Mouse (Mus musculus) common myeloid progenitor, adult 5-6 weeks (primary cell): Measurements from ENCODE around the gene Cacna2d4. TPM values are rescaled to one million over a fixed set of nuclear protein-coding genes. Genes with fewer than 3 reads are reported as not detected.

Experiments used
- ATAC-seq: replicated peaks from 2 replicates; pipeline ENCODE4 v1.8.0; 2016; ENCODE audit warnings: low read depth, mild to moderate bottlenecking, moderate TSS enrichment, inconsistent platforms; ENCODE audit not compliant: poor library complexity, severe bottlenecking
- total RNA-seq: library from RNA; stranded (forward); fragments of 200-1000, 187-1606 nt; gene quantifications from 2 replicates; pipeline ENCODE4 v1.2.3, GENCODE M21; 2017

Gene Cacna2d4
- total RNA-seq, 1 experiment from 2014 or later = 0.18 TPM

DNA sequence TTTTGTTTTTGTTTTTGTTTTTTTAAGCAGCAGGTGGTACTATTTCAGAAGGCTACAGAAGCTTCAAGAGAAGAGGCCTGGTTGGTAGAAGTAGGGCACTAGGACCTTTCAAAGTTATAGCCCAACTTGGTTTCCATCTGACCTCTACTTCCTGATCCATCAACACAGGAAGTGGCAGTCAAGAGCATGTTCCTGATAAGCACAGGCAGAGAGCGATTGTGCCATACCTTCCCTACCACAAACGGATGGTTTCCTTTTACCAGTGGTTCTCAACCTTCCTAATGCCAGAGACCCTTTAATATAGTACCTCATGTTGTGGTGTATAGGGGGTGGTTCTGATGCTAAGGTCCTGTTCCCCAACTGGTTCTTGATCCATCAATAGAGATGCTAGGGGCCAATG lies 141.3 kb downstream of the Cacna2d4 start:
- peak; percentile 90 for ATAC-seq

DNA sequence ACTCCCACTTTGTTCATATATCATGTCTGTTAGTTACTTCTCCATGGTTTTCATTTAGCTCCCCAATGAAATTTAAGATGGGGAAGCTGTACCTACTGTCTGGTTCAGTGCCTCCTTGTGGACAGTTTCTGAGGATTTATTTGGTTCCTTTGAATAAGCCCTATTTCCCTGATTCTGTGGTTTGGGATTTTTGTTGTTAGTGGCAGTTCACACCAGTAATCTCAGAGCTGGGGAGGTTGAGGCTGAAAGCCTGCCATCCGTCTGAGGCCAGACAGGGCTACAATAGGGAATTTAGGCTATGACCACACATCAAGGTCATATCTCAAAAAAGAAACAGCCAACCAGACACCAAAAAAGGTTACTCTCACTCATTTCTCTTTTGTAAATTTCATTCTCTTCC lies 142.3 kb downstream of the Cacna2d4 start:
- no peak for ATAC-seq

DNA sequence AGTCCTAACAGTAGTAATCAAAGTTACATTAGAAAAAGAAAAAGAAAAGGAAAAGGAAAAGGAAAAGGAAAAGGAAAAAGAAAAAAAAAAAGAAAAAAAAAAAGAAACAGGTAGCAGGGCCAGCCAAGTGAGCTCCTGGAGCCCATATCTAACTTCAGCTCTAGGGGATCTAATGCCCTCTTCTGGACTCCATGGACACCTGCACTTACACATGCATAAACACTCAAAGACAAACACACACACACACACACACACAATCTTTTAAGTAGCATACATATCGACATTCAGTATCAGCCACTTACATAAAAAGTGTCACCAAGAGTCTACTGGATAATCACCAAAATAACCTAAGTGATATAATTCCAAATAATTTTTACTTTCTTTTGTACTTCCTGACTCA lies 149.3 kb downstream of the Cacna2d4 start:
- ATAC-seq = no peak

DNA sequence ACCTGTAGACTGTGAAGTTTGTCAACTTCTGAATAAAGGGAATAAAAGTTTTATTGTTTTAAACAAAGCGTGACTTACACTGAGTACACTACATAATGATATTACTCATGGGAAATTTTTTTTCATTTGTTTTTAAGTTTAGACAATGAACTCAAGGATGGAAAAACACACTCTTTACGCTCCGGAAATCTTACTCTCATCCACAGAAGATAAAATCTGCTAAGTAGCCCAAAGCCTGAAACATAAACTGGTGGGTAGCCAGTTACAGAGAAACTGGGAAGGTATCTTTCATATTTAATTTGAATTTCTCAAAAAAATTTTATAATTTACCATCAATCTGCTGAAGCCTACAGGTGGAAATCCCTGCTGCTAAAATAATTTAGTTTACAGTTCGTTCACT lies 150.1 kb downstream of the Cacna2d4 start:
- ATAC-seq = no peak

DNA sequence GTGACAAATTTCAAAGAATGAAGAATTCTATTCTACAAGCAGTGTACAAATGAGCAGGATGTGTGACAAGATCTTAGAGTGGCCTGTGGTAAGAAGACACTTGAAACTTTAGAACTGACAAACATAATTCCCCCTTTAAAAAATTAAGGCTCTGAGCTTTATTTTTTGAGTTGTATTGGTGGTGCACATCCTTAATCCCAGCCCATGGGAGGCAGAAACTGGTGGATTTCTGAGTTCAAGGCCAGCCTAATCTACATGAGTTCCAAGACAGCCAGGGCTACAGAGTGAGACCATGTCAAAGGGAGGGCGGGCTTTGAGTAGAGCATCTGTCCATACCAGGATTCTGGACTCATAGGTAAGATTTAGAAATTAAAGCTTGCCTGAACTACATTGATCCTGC lies 150.5 kb downstream of the Cacna2d4 start:
- ATAC-seq = no peak

DNA sequence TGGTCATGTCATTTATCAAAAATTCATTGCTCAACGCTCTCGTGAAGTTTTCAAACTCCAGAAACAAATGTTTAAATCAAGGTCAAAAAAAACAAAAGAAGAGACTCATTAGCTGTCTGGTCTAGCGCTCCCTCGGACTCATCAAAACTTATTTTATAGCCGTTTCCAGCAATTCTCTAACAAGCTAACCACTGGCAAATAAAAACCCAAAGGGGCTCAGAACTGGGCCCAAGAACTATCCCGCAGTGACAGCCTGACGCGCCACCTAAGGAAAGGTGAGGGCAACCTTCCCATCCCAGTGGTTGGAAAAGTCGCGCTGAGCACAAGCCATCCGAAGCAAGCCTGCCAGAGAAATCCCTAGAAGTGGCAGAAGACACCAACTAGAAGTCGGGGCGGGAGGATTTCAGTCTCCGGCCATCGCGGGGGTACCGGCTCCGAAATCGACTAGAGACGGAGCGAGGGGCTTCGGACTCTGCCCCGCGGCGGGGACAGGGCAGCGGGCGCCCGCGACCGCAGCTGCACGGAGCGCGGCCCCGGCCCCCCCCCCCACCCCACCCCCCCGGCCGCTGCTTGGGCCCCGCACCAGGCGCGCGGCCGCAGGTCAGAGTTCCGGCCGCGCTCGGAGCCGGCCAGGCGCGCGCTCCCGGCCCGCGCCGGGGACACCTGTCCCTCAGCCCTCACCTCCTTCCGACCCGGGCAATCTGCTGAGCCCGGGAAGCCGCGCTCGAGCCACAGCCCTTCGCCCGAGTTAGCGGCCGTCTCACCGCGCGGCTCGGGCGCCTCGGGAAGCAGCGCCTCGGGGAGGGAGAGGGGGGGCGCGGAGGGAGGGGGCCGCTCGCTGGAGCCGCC lies 151.7 kb downstream of the Cacna2d4 start:
- peak; percentile 1; the same call in 1 of the 2 replicates for ATAC-seq

DNA sequence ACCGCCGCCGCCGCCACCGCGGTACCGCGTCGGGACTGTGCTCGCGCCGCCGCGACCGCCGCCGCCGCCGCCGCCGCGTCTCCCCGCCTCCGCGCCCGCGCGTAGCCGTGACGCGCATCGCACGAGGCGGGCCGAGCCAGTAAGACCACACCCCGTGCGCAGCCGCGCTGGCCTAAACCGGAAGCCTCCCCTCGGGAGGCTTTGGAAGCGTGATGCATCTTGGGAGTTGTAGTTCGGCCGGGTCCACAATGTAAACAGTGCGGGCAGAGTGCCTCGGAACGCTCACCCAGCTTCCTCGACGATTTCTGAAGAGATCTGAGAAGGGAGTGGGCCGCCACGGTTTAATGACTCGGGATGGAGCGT lies 152.3 kb downstream of the Cacna2d4 start:
- ATAC-seq = peak; percentile 93

DNA sequence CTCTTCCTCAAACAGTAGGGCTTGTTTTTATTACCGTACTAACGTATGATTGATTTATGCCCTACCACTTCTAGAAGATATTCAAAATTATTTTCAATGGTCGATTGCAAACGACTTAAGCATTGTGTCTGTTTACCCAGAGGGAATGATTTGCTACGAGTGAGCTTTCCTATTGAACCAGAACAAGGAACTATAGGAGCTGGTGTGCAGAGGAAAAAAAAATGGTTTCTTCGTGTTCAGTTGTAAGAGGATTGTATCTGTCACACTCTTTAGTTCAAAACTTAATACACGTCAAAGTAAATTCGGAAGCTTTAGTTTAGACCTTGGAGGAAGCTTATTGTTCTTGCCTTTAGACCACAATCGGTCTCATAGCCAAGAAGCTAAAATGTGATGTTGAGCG lies 152.8 kb downstream of the Cacna2d4 start:
- ATAC-seq = peak; percentile 3; the same call in 1 of the 2 replicates

DNA sequence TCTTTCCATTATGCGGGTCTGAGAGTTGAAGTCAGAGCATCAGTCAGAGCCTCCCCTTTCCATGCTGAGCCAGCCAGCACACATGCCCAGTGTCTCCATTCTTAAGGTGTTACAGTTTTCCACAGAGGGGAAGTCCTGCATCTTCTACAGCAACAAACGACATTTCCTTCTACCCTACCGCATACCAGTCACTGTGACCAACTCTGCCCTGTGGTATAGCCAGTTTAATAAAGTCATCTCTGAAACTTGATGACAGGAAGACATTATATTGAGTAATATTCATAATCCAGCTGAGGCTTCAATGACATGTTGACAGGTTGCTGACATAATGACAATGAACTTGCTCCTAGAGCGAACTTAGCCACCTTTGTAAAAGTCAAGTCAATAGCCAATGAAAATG lies 154.4 kb downstream of the Cacna2d4 start:
- peak; percentile 26 for ATAC-seq

DNA sequence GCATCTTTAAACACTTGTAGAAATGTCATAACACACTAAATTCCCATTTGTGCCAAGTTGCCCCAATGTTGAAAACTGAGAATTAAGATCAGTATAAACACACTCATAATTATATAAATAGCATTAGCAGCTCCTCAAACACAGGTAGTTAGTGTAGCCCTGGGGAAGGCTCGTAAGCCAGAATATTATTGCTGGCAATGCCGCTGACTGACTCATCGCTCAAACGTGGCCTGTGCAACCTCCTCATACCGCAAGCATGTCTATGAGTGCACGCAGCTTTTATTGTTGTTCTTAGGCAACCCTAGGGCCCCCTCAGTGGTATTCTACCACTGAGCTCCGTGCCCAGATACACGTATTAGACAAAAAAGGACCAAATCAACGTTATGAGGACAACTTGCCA lies 156.5 kb downstream of the Cacna2d4 start:
- no peak for ATAC-seq

DNA sequence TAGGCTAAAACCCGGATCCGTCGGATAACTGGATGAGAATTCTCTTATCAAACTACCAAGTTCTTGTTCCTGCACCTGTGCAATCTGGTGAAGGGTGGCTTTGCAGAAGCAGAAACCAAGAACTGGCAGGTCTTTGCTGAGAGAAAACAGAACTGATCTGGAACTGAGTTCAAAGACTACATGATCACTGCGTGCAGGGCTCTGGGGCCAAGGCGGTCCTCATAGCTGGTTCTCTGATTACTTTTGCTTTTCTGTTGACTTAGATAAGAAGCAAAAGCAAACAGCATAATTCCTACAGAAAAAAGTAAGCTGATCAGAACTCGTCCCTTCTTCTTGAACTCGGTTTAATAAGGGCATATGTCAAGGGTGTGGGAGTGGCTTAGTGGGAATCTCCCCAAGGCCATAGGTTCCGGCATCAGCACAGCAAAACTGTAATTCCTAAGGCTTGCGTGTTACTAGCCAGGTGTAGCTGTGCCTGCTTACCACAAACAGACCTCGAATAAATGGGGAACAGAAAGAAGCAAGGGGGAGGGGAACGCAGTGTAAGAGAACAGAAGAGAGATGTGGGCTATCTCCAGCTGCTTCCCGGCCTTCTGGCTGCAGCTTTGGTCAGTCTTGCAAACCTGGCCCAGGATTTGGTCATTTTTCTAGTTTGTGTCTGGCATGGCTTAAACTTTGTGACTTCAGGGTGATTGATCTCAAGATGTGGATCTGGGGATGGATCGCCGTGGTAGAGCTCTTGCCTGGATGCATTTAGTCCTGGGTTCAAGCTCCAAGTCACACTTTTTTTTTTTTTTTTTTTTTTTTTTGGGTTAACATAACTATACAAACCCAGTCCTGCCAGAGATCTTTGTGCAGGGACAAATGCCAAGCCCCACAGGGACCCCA lies 159.3 kb downstream of the Cacna2d4 start:
- ATAC-seq = peak; percentile 66

DNA sequence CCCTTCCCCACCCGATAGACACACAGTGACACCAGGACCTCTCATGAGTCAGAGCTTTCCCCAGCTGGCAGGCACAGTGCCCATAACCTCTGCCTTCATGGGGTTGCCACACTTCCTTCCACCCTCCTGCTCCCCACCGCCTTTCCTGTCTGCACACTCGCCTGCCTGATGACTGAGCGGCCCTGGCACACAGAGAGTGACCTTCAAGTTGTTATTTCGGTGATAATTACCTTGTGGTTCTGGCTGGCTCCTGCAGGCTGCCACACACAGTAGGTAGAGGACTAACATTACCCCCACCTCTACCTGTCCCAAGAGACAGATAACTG lies 159.9 kb downstream of the Cacna2d4 start:
- peak; percentile 93 for ATAC-seq

DNA sequence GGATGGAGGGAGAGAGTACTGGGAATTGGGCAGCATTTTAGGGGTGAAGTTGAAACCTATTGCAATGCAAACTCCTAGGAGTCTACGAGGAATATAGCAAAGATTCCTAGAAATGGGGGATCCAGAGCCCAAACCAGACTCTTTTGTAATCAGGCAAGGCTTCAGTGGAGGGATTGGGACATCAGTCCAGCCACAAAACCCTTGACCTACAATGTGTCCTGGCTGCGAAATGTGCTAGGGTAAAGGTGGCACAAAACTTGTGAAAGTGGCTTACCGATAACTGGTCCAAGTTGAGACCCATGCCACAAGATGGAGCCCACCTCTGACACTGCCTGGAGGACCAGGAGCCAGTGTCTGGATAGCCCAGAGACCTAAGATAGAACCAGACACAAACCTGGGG lies 163.0 kb downstream of the Cacna2d4 start:
- ATAC-seq = no peak

DNA sequence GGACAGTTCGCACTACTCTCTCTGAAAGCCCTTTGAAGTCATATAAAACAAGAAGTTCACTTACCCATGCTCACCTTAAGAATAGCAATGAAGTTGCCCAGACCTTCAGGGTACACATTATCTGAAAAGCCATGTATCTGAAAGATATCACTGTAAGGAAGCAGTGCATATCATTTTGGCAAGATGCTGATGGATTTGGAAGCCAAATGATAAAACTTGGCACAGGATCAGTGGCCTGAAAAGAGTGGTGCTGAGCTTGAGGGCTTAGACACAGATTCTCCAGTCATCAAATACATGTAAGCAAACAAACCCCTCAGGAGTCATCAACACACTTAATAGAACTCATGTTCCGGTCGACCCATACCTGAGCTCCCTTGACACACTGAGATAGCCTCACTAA lies 164.3 kb downstream of the Cacna2d4 start:
- no peak for ATAC-seq

DNA sequence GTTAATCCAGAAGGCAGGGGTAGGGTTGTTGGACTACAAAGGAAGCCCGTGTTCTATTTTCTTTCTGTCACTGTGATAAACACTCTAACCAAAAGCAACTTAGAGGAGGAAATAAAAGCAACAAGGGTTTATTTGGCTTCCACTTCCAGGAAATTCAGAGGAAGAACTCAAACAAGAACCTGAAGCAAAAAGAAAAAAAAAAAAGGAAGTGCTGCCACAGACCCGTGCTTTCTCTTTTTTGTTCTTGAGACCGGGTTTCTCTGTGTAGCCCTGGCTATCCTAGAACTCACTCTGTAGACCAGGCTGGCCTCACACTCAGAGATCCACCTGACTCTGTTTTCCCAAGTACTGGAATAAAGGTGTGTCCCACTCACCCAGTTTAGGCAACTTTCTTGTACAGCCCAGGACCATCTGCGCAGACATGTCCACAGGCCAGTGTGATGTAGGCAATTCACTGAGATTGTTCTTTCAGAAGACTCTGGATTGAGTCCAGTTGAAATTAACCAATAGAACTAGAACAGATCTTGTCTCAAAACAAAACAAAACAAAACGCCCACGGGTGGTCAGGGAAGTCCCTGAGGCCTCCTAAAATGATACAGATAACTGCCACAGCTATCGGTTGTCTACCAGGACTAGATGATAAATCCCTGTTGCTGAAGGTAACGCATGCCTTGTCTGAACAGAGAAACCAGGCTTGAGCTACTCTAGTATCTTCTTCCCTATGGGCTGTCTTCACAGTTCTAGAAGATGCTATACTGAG lies 165.4 kb downstream of the Cacna2d4 start:
- no peak for ATAC-seq

Other genes with a start within 250 kb of the Cacna2d4 start
- 9.0 and 10.6 TPM in 2 replicates for gene Dcp1b, start 61.3 kb upstream of the Cacna2d4 start, total RNA-seq
- 0.05 TPM in 1 of 2 replicates, not detected in the other for gene Cacna1c, start 40.1 kb upstream of the Cacna2d4 start, total RNA-seq
- 0.24 TPM in 1 of 2 replicates, not detected in the other for gene Lrtm2, start 94.2 kb downstream of the Cacna2d4 start, total RNA-seq
- gene Adipor2, start 181.2 kb downstream of the Cacna2d4 start, total RNA-seq = 93.7 and 111 TPM in 2 replicates
- gene Fbxl14, start 243.1 kb downstream of the Cacna2d4 start, total RNA-seq = 39.2 and 48.1 TPM in 2 replicates